Mouse (Mus musculus) thymus, adult 2 months (tissue): ENCODE data around the gene P2rx1.

ENCODE experiments used
- CTCF ChIP-seq: fragments of 200-500 bp; IDR thresholded peaks from 2 replicates; pipeline ENCODE4 v1.5.1; 2012; ENCODE audit warnings: mild to moderate bottlenecking, control low read depth, low read length, moderate library complexity, borderline replicate concordance; ENCODE audit not compliant: control insufficient read depth, poor library complexity, insufficient read depth; ENCODE audit errors: extremely low read depth
- POLR2A ChIP-seq: fragments of 200-500 bp; IDR thresholded peaks from 2 replicates; pipeline ENCODE4 v1.6.1; 2012; ENCODE audit warnings: mild to moderate bottlenecking, low read length, control low read depth, moderate library complexity; ENCODE audit not compliant: control insufficient read depth, poor library complexity, insufficient read depth; ENCODE audit errors: extremely low read depth

GRCm38 (mm10) chr11:73024236-73024904 is 25.5 kb downstream of the P2rx1 start:
- TF ChIP-seq POLR2A (no peak), CTCF (no peak)
